Mouse (Mus musculus) kidney, postnatal 0 days (tissue): ENCODE measurements around the gene Vsig10l. TPM values are rescaled to one million over a fixed set of nuclear protein-coding genes. Genes with fewer than 3 reads are reported as not detected.

Experiments used
- ATAC-seq: fragments of 200-750 bp; cut with Nextera tagmentation; replicated peaks from 2 replicates; pipeline ENCODE4 v1.8.0; 2017; ENCODE audit warnings: low read depth, moderate number of reproducible peaks, moderate TSS enrichment, moderate library complexity; ENCODE audit not compliant: low FRiP score
- DNase-seq: peaks from one replicate; pipeline ENCODE4 v3.0.0-alpha.2; 2016; ENCODE audit warnings: low spot score
- H3K27ac ChIP-seq: fragments of 300-500 bp; sonication (generic); 2 replicates; pipeline ENCODE4 v1.5.1; 2014; ENCODE audit warnings: mild to moderate bottlenecking
- H3K27me3 ChIP-seq: fragments of 300-500 bp; sonication (generic); 2 replicates; pipeline ENCODE4 v1.6.1; 2014; ENCODE audit warnings: low read length, mixed read lengths; ENCODE audit not compliant: insufficient read depth
- H3K36me3 ChIP-seq: fragments of 300-500 bp; sonication (generic); 2 replicates; pipeline ENCODE4 v1.6.1; 2014; ENCODE audit warnings: low read length, mixed read lengths; ENCODE audit not compliant: insufficient read depth
- H3K4me1 ChIP-seq: fragments of 300-500 bp; sonication (generic); replicated peaks from 2 replicates; pipeline ENCODE4 v1.6.1; 2014; ENCODE audit warnings: antibody characterized with exemption, low read length, mixed read lengths; ENCODE audit not compliant: insufficient read depth
- H3K4me2 ChIP-seq: fragments of 300-500 bp; sonication (generic); 2 replicates; pipeline ENCODE4 v1.6.1; 2014; ENCODE audit warnings: mild to moderate bottlenecking, low read length, moderate library complexity, mixed read lengths
- H3K4me3 ChIP-seq: fragments of 300-500 bp; sonication (generic); replicated peaks from 2 replicates; pipeline ENCODE4 v1.5.1; 2014; ENCODE audit warnings: low read depth, low read length
- H3K9ac ChIP-seq: fragments of 300-500 bp; sonication (generic); 2 replicates; pipeline ENCODE4 v1.6.1; 2014; ENCODE audit warnings: low read depth, low read length
- H3K9me3 ChIP-seq: fragments of 300-500 bp; sonication (generic); replicated peaks from 2 replicates; pipeline ENCODE4 v1.6.1; 2016; ENCODE audit warnings: low read length, inconsistent platforms, mixed read lengths
- CTCF ChIP-seq: IDR thresholded peaks from 2 replicates; pipeline ENCODE4 v1.5.1; 2016; ENCODE audit warnings: antibody characterized with exemption, low read depth, mild to moderate bottlenecking, moderate library complexity
- WGBS: fragments of 180-500 bp; shearing (Covaris S2); extraction: QIAGEN DNeasy Blood & Tissue Kit; methylation state at CpG from one replicate; pipeline ENCODE4 v1.1.7; 2014; 5-methylcytosine and 5-hydroxymethylcytosine counted together
- polyA plus RNA-seq: library from polyadenylated mRNA; unstranded; fragments of >200 nt; fragmentation: Nextera tagmentation; extraction: Ambion mirVana; gene quantifications from 2 replicates; pipeline ENCODE4 v1.2.1, GENCODE M21; 2015

The Vsig10l gene
- polyA plus RNA-seq, 1 experiment from 2014 or later = 6.7 TPM

DNA sequence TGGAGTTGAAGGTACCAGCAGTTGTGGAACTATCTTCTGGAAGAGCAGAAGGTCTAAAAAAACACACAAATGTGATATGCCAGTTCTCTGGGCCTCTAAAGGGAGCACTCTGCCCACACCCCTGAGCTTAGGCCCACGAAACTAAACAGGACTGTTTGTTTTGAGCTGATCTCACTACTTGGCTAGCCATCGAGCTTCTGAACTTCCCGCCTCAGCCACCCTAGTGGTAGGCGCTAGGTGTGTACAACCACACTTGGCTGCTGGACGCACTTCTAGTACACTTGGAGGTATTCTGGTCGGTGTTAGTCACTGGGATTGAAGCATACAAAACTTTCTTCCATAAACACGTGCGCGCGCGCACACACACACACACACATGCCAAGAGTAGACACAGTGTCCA is 11.2 kb upstream of the Vsig10l start:
- Histone ChIP-seq H3K9ac (no peak overlapping the region), H3K4me2 (no peak overlapping the region), H3K27ac (no peak overlapping the region), H3K4me1 (no peaks in the 10 kb centered on the region; the same call in 1 of the 2 replicates), H3K4me3 (no peak overlapping the region), H3K36me3 (peaks cover 19% of the 10 kb centered on the region), H3K27me3 (no peaks in the 10 kb centered on the region), H3K9me3 (no peaks in the 10 kb centered on the region)
- no peak for DNase-seq
- no peak for TF ChIP-seq CTCF
- WGBS = 93% methylated on average over 11 of the region's 11 CpGs
- no peak for ATAC-seq

DNA sequence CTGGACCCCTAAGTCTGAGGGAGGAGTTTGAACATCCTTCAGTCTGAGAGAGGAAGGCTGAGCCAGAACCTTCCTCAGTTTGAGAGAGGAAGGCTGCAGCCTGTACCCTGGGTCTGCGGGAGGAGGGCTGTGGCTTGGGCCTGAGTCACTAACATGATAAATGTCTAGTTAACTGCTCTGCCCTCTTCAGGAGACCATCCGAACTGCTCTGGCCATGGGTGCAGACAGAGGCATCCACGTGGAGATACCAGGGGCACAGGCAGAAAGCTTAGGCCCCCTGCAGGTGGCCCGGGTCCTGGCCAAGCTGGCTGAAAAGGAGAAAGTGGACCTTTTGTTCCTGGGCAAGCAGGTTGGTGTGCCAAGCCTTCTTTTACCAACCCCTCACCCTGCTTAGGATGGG is 10.3 kb upstream of the Vsig10l start:
- Histone ChIP-seq H3K4me3 (no peak overlapping the region), H3K9ac (no peak overlapping the region), H3K27ac (no peak overlapping the region; the same call in 1 of the 2 replicates), H3K4me1 (no peaks in the 10 kb centered on the region; the same call in 1 of the 2 replicates), H3K27me3 (no peaks in the 10 kb centered on the region), H3K36me3 (peaks cover 28% of the 10 kb centered on the region), H3K9me3 (no peaks in the 10 kb centered on the region), H3K4me2 (no peak overlapping the region)
- peak; percentile 52 for TF ChIP-seq CTCF
- DNase-seq = peak; percentile 48
- 47% methylated on average over 4 of the region's 4 CpGs for WGBS
- peak; percentile 14; the same call in 1 of the 2 replicates for ATAC-seq

DNA sequence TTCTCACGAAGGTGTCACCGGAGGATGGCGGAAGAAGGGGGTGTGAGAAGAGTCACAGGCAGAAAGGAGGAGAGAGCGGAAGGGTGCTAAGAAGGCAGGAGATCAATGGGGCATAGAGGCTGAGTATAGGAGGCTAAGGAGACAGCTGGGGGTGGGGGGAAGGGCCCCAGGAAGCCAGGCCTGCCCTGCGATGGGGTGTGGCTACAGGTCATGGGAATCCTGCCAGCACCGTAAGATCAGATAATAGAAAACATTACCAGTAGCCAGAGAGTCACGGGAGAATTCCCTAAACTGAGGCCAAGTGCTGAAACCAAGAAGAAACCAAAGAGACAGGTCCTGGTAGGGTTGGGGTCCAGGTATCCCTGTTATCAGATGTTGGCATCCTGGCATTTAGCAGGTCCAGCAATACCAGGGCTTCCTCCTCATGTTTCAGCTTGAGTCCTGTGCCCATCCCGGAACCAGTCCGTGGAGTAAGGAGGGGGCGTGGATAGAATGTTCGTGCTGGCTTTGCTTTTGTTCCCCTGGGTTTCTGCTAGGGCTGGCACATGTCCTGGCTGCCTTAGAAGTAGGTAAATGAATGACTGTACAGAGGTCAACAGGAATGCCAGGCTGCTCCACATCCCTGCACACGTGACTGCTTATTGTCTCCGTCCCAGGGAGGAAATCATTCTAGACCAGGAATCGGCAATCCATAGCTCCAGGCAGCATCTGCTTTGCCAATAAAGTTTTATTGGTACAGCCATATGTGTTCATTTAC is 9.2 kb upstream of the Vsig10l start:
- H3K4me1 ChIP-seq = no peaks in the 10 kb centered on the region
- ATAC-seq (peak; percentile 79), DNase-seq (peak; percentile 26)
- TF ChIP-seq CTCF = no peak
- H3K9ac ChIP-seq = no peak overlapping the region
- H3K9me3 ChIP-seq = no peaks in the 10 kb centered on the region
- peak overlapping the region; percentile 54; the same call in 1 of the 2 replicates for H3K27ac ChIP-seq
- H3K4me2 ChIP-seq = no peak overlapping the region
- no peaks in the 10 kb centered on the region for H3K27me3 ChIP-seq
- peaks cover 32% of the 10 kb centered on the region for H3K36me3 ChIP-seq
- H3K4me3 ChIP-seq = no peak overlapping the region
- 65% methylated on average over 13 of the region's 14 CpGs for WGBS

DNA sequence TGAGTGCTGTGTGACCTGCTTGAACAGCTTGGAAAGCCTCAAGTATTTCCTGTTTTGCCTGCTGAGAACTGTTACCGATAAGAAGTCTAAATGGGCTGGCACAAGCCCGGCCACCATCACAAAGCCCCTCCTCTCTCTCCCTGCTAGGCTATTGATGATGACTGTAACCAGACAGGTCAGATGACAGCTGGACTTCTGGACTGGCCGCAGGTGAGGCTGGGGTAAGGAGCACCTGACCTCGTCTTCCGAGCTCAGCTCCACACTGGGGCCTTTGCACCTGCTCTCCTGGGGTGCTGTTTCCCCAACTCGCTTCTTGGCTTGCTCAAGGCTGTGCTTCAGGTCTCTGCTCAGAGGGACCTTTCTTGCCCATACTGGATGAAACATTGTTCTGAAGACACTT is 8.6 kb upstream of the Vsig10l start:
- Histone ChIP-seq H3K27ac (no peak overlapping the region), H3K9ac (no peak overlapping the region), H3K9me3 (no peaks in the 10 kb centered on the region), H3K4me3 (no peak overlapping the region), H3K4me2 (no peak overlapping the region), H3K4me1 (no peaks in the 10 kb centered on the region), H3K36me3 (peaks cover 32% of the 10 kb centered on the region), H3K27me3 (no peaks in the 10 kb centered on the region)
- ATAC-seq (no peak), DNase-seq (no peak)
- no peak for TF ChIP-seq CTCF
- 84% methylated on average over 6 of the region's 6 CpGs for WGBS

DNA sequence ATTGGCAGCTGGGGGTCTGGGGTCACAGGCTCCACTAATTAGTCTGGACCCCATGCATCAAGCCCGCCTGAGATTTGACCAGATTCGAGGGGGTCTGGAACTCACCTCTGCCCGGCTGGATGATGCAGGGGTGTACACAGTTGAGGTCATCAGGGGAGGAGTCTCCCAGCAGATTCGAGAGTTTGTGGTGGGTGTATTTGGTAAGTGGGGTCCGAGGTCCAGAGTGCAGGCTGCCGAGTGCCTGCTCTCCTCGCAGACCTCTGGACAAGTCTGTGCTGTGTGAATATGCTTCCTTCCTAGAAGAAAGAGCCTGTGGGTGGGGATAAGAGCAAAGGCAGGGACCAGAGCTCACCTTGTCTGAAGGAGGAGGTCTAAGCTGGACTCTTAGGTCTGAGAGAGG is 1.0 kb downstream of the Vsig10l start:
- WGBS = 87% methylated on average over 7 of the region's 7 CpGs
- ATAC-seq (no peak), DNase-seq (no peak)
- H3K4me2 ChIP-seq = no peak overlapping the region
- no peak for TF ChIP-seq CTCF
- H3K4me1 ChIP-seq = 0 out of 2 replicates have a peak, but pooled peaks cover 4% of the 10 kb centered on the region
- H3K36me3 ChIP-seq = no peaks in the 10 kb centered on the region
- H3K9ac ChIP-seq = no peak overlapping the region
- H3K27me3 ChIP-seq = no peaks in the 10 kb centered on the region
- no peak overlapping the region for H3K27ac ChIP-seq
- H3K9me3 ChIP-seq = no peaks in the 10 kb centered on the region
- no peak overlapping the region for H3K4me3 ChIP-seq

DNA sequence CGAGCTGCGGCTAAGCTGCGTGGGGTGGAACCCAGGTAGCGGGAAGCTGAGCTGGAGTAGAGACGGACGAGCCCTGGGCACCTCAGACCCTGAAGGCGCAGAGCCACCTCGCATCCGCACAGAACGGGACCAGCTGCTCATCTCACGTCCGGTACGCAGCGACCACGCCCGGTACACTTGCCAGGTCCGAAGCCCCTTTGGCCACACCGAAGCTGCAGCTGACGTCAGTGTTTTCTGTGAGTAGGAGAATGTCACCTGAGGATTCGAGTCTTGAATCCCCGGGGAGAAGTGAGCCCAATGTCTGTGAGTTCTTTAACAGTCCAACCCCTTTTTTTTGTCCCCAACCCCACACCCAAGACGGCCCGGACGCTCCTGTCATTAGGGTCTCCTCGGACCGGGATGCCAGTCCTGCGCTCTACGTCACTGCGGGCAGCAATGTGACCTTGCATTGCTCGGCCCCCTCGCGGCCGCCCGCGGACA is 2.0 kb downstream of the Vsig10l start:
- Histone ChIP-seq H3K4me2 (peak overlapping the region; percentile 60), H3K36me3 (no peaks in the 10 kb centered on the region), H3K27me3 (no peaks in the 10 kb centered on the region), H3K4me3 (peak overlapping the region; percentile 35), H3K9me3 (no peaks in the 10 kb centered on the region), H3K9ac (peak overlapping the region; percentile 5; the same call in 1 of the 2 replicates), H3K4me1 (0 out of 2 replicates have a peak, but pooled peaks cover 4% of the 10 kb centered on the region), H3K27ac (no peak overlapping the region)
- DNase-seq (no peak), ATAC-seq (no peak; the same call in 1 of the 2 replicates)
- 6% methylated on average over 35 of the region's 35 CpGs for WGBS
- TF ChIP-seq CTCF = no peak; the same call in 1 of the 2 replicates
